Mouse (Mus musculus) heart, adult 2 months (tissue): ENCODE data around the gene Usp48. TPM values are rescaled to one million over a fixed set of nuclear protein-coding genes. Genes with fewer than 3 reads are reported as not detected.
A peak's percentile ranks its signal among the peaks of the same experiment; 100 is the strongest.

Experiments used
- DNase-seq, 2 experiments: peaks; one replicate each; pipeline ENCODE4 v3.0.0; 2021
- H3K27ac ChIP-seq: fragments of 200-600 bp; 2 replicates; pipeline ENCODE4 v1.8.1; 2022
- H3K27me3 ChIP-seq: fragments of 200-500 bp; 2 replicates; pipeline ENCODE4 v1.6.1; 2012; ENCODE audit warnings: mild to moderate bottlenecking, low read length, inconsistent platforms, mixed read lengths; ENCODE audit not compliant: control insufficient read depth, insufficient read depth
- H3K36me3 ChIP-seq: fragments of 200-500 bp; 2 replicates; pipeline ENCODE4 v1.6.1; 2012; ENCODE audit warnings: low read length, inconsistent platforms; ENCODE audit not compliant: control insufficient read depth, insufficient read depth
- H3K4me1 ChIP-seq: fragments of 200-500 bp; 2 replicates; pipeline ENCODE4 v1.6.1; 2011; ENCODE audit warnings: low read length; ENCODE audit not compliant: control insufficient read depth, insufficient read depth
- H3K4me3 ChIP-seq: fragments of 200-600 bp; 2 replicates; pipeline ENCODE4 v1.8.1; 2022
- H3K79me2 ChIP-seq: fragments of 200-500 bp; replicated peaks from 2 replicates; pipeline ENCODE4 v1.6.1; 2012; ENCODE audit warnings: mild to moderate bottlenecking, inconsistent platforms, low read length, moderate library complexity, mixed read lengths; ENCODE audit not compliant: control insufficient read depth, insufficient read depth
- H3K9ac ChIP-seq: fragments of 200-500 bp; 2 replicates; pipeline ENCODE4 v1.6.1; 2012; ENCODE audit warnings: low read depth, mild to moderate bottlenecking, control low read depth, inconsistent platforms, low read length, mixed read lengths
- CTCF ChIP-seq: fragments of 200-600 bp; IDR thresholded peaks from 2 replicates; pipeline ENCODE4 v1.8.1; 2022; ENCODE audit warnings: antibody characterized with exemption, mild to moderate bottlenecking, moderate library complexity
- EP300 ChIP-seq: fragments of 200-500 bp; IDR thresholded peaks from 2 replicates; pipeline ENCODE4 v1.6.1; 2011; ENCODE audit warnings: low read depth, low read length, control low read depth; ENCODE audit not compliant: insufficient read depth
- POLR2A ChIP-seq: fragments of 200-500 bp; IDR thresholded peaks from 2 replicates; pipeline ENCODE4 v1.6.1; 2011; ENCODE audit warnings: mild to moderate bottlenecking, low read depth, low read length, control low read depth; ENCODE audit not compliant: insufficient read depth
- WGBS: fragments of 180-500 bp; shearing (Covaris S2); methylation state at CpG from one replicate; pipeline ENCODE4 v1.1.7; 2018; 5-methylcytosine and 5-hydroxymethylcytosine counted together
- intact Hi-C: fragments of 180-260 bp; cut with DNase I; formaldehyde crosslinking; loops from one replicate; pipeline ENCODE4 v1.15.1; 2025
- polyA plus RNA-seq: library from polyadenylated mRNA; depleted of rRNA; stranded (reverse); fragments of >200 nt; gene quantifications from 2 replicates; pipeline ENCODE4 v1.2.3, GENCODE M21; 2012
- total RNA-seq, 2 experiments: library from RNA; stranded (reverse); gene quantifications; 2 replicates each; pipeline ENCODE4 v1.2.3; 2021

The Usp48 gene
- total and polyA plus RNA-seq, 3 experiments, result 29.7 to 37.6 (median 30.0) TPM

DNA sequence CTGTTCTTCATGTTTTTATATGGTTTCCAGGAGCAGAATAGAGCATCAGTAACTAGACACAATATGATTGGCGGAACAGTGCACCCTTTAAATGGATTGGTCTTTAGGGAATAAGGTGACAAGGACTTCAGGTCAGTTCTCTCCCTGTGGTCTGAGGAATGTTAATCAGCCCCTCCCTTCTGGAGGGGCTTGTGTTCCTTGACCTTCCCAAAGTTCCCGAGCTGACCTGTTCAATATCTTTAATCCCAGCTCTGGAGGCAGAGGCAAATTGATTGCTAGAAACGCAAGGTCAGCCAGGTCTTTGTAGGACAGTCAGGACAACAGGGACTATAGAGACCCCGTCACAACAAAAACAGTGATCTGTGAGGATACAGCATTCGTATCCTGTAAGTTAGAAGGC is 5.0 kb downstream of the Usp48 start:
- intact Hi-C loops, result no loop called here
- WGBS, result 89% methylated on average over 5 of the region's 5 CpGs
- no peaks in the 10 kb centered on the region for H3K27me3 ChIP-seq
- DNase-seq, result no peak
- H3K36me3 ChIP-seq, result peaks cover 2% of the 10 kb centered on the region; the same call in 1 of the 2 replicates
- no peak overlapping the region for H3K27ac ChIP-seq
- H3K79me2 ChIP-seq, result peaks cover 8% of the 10 kb centered on the region
- no peak overlapping the region for H3K9ac ChIP-seq
- no peak overlapping the region for H3K4me3 ChIP-seq
- H3K4me1 ChIP-seq, result peaks cover 12% of the 10 kb centered on the region
- TF ChIP-seq CTCF (no peak), EP300 (no peak), POLR2A (no peak)

DNA sequence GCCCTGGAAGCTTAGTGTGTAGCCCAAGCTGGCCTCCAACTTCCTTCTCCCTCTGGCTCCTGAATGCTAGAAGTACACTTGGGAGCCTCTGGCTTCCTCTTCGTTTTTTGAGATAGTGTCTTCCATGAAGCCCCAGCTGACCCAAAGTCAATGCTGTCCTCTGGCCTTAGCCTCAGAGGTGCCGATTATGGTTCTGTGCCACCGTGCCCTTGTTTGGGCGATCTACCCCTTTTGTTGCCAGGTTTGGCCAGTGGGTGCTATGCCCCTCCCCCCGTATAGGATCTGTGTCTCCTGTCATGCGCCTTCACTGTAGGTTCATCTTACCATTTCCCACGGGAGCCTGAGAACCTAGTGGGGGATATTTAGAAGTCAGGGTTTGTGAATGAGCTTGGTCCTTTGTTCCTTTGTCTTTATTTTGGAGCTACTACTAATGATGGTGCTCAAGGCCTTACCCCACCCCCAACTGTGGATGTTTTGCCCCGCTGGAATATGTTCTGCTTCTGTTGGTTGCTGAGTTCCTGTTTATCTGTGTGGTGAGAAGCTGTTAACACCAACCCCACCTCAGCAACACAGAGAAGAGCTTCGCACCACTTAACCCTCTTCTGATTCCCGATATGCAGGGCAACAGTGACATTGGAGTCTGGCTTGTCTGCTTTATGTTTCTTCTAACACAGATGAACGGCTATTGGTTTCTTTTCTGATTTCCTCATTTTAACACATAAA is 10.1 kb downstream of the Usp48 start:
- Histone ChIP-seq H3K36me3 (no peaks in the 10 kb centered on the region), H3K4me3 (no peak overlapping the region), H3K27me3 (no peaks in the 10 kb centered on the region), H3K79me2 (peaks cover 2% of the 10 kb centered on the region; the same call in 1 of the 2 replicates), H3K27ac (no peak overlapping the region), H3K9ac (no peak overlapping the region), H3K4me1 (peaks cover 7% of the 10 kb centered on the region)
- WGBS, result 50% methylated on average over 11 of the region's 11 CpGs
- DNase-seq, result no peak
- TF ChIP-seq CTCF (no peak), EP300 (no peak), POLR2A (no peak)
- intact Hi-C loops, result no loop called here

DNA sequence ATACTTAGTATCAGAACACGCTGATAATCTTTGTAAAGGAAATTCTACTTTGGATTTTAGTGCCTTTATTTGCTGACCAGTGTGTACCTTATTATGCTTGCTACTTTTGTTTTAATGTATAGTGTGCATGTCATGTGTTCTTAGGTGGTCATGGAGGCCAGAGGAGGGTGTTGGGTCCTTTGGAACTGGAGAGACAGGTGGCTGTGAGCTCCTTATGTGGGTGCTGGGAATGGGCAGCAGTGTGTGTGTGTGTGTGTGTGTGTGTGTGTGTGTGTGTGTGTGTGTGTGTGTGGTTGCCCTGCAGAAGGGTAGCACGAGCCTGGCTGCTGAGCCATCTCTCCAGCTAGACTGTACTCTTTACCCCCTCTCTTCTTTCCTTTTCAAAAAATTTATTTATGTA is 13.5 kb downstream of the Usp48 start:
- 93% methylated on average over 2 of the region's 2 CpGs for WGBS
- Histone ChIP-seq H3K36me3 (no peaks in the 10 kb centered on the region), H3K27ac (no peak overlapping the region), H3K9ac (no peak overlapping the region), H3K4me1 (peaks cover 7% of the 10 kb centered on the region), H3K79me2 (no peaks in the 10 kb centered on the region), H3K4me3 (no peak overlapping the region), H3K27me3 (no peaks in the 10 kb centered on the region)
- no peak for DNase-seq
- TF ChIP-seq POLR2A (no peak), EP300 (no peak), CTCF (no peak)
- intact Hi-C loops, result no loop called here

DNA sequence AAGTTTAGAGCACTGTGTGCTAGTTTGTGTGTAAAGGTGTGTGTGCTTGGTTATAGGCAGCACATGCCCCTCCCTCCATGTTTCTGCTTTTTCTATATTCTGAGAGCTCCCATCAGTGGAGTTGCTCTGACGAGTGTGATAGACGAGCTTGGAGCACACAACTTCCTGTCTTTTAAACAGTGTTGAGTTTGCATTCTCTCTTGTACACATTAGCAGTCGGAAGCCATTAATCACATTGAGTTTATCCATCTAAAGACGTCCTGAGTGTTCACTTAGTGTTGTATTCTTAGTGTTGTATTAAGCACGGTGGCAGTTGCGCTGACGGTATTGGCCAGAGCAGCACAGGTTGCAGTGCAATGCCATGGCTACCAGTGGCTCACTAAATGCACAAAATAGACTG is 15.7 kb downstream of the Usp48 start:
- no peak for TF ChIP-seq EP300
- no peak for TF ChIP-seq POLR2A
- H3K36me3 ChIP-seq, result no peaks in the 10 kb centered on the region
- H3K9ac ChIP-seq, result no peak overlapping the region
- H3K27me3 ChIP-seq, result no peaks in the 10 kb centered on the region
- H3K79me2 ChIP-seq, result no peaks in the 10 kb centered on the region
- H3K4me3 ChIP-seq, result no peak overlapping the region
- H3K4me1 ChIP-seq, result no peaks in the 10 kb centered on the region; the same call in 1 of the 2 replicates
- DNase-seq, result no peak
- WGBS, result 67% methylated on average over 7 of the region's 7 CpGs
- intact Hi-C loops, result no loop called here
- H3K27ac ChIP-seq, result no peak overlapping the region

DNA sequence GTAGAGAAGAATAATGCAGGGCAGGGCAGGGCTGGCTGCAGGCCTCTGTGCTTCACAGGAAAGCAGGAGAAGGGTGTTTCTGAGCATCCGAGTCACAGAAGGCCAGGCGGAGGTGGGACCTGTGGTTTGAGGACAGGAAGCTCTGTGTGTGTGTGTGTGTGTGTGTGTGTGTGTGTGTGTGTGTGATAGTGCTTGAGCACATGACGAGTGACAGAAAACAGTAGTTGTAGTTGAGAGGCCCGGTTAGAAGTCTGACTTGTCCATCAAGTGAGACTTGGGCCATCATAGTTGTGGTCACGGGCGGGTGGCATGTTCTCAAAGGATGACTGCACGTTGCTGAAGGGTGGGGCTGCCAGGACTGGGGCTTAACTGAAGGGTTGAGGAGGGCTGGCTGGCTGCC is 16.1 kb downstream of the Usp48 start:
- Histone ChIP-seq H3K27ac (no peak overlapping the region; the same call in 1 of the 2 replicates), H3K4me1 (no peaks in the 10 kb centered on the region; the same call in 1 of the 2 replicates), H3K79me2 (no peaks in the 10 kb centered on the region), H3K9ac (no peak overlapping the region), H3K36me3 (no peaks in the 10 kb centered on the region), H3K4me3 (no peak overlapping the region), H3K27me3 (no peaks in the 10 kb centered on the region)
- 50% methylated on average over 7 of the region's 7 CpGs for WGBS
- intact Hi-C loops, result no loop called here
- TF ChIP-seq CTCF, result no peak
- no peak for TF ChIP-seq EP300
- TF ChIP-seq POLR2A, result no peak
- peak in 1 of 2 experiments; percentile 11 for DNase-seq

DNA sequence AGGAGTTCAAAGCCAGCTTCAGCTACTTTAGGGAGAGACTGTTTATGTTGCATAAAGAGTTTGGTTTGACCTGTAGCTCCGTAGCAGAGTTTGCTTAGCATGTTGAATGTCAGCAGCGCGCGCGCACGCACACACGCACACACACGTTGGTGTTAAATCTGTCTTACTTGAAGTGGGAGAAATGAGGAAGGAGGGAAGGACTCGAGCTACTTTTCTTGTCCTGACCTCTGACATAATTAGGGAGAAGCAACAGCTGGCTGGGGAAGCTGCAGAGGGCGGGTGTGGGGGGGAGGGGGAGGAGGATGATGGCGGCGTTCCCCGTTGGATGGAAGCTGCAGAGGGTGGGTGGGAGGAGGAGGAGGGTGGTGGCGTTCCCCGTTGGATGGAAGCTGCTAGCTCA is 16.7 kb downstream of the Usp48 start:
- Histone ChIP-seq H3K27ac (no peak overlapping the region; the same call in 1 of the 2 replicates), H3K9ac (no peak overlapping the region), H3K79me2 (no peaks in the 10 kb centered on the region), H3K4me3 (no peak overlapping the region), H3K36me3 (no peaks in the 10 kb centered on the region), H3K4me1 (no peaks in the 10 kb centered on the region; the same call in 1 of the 2 replicates), H3K27me3 (no peaks in the 10 kb centered on the region)
- TF ChIP-seq EP300, result no peak
- TF ChIP-seq CTCF, result no peak
- no peak for TF ChIP-seq POLR2A
- intact Hi-C loops, result no loop called here
- WGBS, result 69% methylated on average over 15 of the region's 15 CpGs
- no peak for DNase-seq
